Mouse (Mus musculus) hindbrain, postnatal 0 days (tissue): ENCODE data around the gene Mbd6. TPM values are rescaled to one million over a fixed set of nuclear protein-coding genes. Genes with fewer than 3 reads are reported as not detected.
"Not testable (repeated sequence)": the region's sequence is repeated elsewhere in the genome, so short reads cannot be mapped to it uniquely, and the experiment has no call there.

Source experiments
- ATAC-seq: fragments of 200-750 bp; cut with Nextera tagmentation; 2 replicates; pipeline ENCODE4 v1.8.0; 2017; ENCODE audit warnings: mild to moderate bottlenecking, moderate TSS enrichment, moderate library complexity
- DNase-seq: peaks from one replicate; pipeline ENCODE4 v3.0.0-alpha.2; 2015; ENCODE audit warnings: low spot score
- H3K27ac ChIP-seq: fragments of 300-500 bp; sonication (generic); 2 replicates; pipeline ENCODE4 v1.5.1; 2014; ENCODE audit warnings: mild to moderate bottlenecking
- H3K27me3 ChIP-seq: fragments of 300-500 bp; sonication (generic); 2 replicates; pipeline ENCODE4 v1.6.1; 2014; ENCODE audit warnings: low read length, mixed read lengths; ENCODE audit not compliant: insufficient read depth
- H3K36me3 ChIP-seq: fragments of 300-500 bp; sonication (generic); 2 replicates; pipeline ENCODE4 v1.6.1; 2014; ENCODE audit warnings: low read length, mixed read lengths; ENCODE audit not compliant: insufficient read depth
- H3K4me1 ChIP-seq: fragments of 300-500 bp; sonication (generic); 2 replicates; pipeline ENCODE4 v1.6.1; 2014; ENCODE audit warnings: antibody characterized with exemption, low read length, mixed read lengths; ENCODE audit not compliant: insufficient read depth
- H3K4me2 ChIP-seq: fragments of 300-500 bp; sonication (generic); 2 replicates; pipeline ENCODE4 v1.6.1; 2014; ENCODE audit warnings: low read depth, mild to moderate bottlenecking, low read length, moderate library complexity, mixed read lengths
- H3K4me3 ChIP-seq: fragments of 300-500 bp; sonication (generic); 2 replicates; pipeline ENCODE4 v1.5.1; 2014; ENCODE audit warnings: low read length
- H3K9ac ChIP-seq: fragments of 300-500 bp; sonication (generic); replicated peaks from 2 replicates; pipeline ENCODE4 v1.6.1; 2014; ENCODE audit warnings: mild to moderate bottlenecking, low read length, moderate library complexity, mixed read lengths
- H3K9me3 ChIP-seq: fragments of 300-500 bp; sonication (generic); 2 replicates; pipeline ENCODE4 v1.6.1; 2016; ENCODE audit warnings: low read length, mixed read lengths
- CTCF ChIP-seq: IDR thresholded peaks from 2 replicates; pipeline ENCODE4 v1.5.1; 2016; ENCODE audit warnings: antibody characterized with exemption, control low read depth, low read depth
- WGBS: fragments of 180-500 bp; shearing (Covaris S2); extraction: QIAGEN DNeasy Blood & Tissue Kit; methylation state at CpG from one replicate; pipeline ENCODE4 v1.1.7; 2014; 5-methylcytosine and 5-hydroxymethylcytosine counted together
- polyA plus RNA-seq: library from polyadenylated mRNA; unstranded; fragments of >200 nt; fragmentation: Nextera tagmentation; extraction: Ambion mirVana; gene quantifications from 2 replicates; pipeline ENCODE4 v1.2.1, GENCODE M21; 2015
- total RNA-seq: library from RNA; depleted of rRNA; stranded (reverse); fragments of >200 nt; gene quantifications from 2 replicates; pipeline ENCODE4 v1.2.3, GENCODE M21; 2014

Gene Mbd6
- total and polyA plus RNA-seq, 2 experiments from 2014 or later = 8.1 to 11.5 TPM

DNA sequence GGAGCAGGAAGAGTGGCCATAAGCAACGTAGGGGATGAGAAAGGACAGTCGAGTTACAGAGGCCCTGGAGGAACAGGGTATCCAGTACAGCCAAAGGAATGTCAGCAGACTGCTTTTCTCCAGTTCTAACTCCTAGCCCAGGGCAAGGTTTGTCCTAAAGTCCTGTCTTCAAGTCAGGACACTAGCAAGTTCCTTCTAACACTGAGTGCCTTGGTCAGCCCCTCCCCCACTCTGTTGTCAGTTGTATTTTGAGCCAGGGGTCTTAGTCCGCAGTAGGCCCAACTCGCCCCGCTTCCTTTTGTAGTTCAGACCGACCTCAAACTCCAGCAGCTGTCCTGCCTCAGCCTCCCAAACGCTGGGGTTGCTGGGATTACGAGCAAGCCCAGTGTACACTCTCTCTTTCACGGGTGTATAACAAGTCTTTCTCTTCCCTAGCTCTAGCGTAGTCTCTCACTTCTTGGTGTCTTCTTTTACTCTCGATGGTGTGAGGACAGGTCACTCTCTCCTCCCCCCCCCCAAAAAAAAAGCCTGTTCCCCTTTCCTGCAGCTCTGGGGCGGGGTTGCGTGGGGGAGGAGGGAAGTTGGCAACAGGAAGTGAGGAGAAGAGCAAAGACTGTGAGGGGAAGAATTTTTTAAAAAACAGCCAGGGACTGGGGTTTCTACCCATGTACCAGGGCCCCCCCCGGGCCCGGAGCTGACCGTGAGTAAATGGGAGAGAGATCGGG, 34.5 kb upstream of the Mbd6 start:
- Histone ChIP-seq H3K9ac (no peak overlapping the region), H3K9me3 (no peaks in the 10 kb centered on the region), H3K4me3 (no peak overlapping the region), H3K27ac (no peak overlapping the region), H3K4me1 (no peaks in the 10 kb centered on the region), H3K4me2 (no peak overlapping the region), H3K36me3 (no peaks in the 10 kb centered on the region), H3K27me3 (peaks cover 41% of the 10 kb centered on the region)
- TF ChIP-seq CTCF = no peak
- DNase-seq = no peak
- ATAC-seq = no peak
- 72% methylated on average over 17 of the region's 17 CpGs for WGBS

- Histone ChIP-seq H3K9me3 (no peaks in the 10 kb centered on the region), H3K27ac (no peak overlapping the region), H3K27me3 (peaks cover 37% of the 10 kb centered on the region), H3K9ac (no peak overlapping the region), H3K36me3 (no peaks in the 10 kb centered on the region), H3K4me2 (no peak overlapping the region), H3K4me3 (no peak overlapping the region), H3K4me1 (no peaks in the 10 kb centered on the region)
- no peak for TF ChIP-seq CTCF
- ATAC-seq (no peak), DNase-seq (no peak)
- 92% methylated on average over 4 of the region's 4 CpGs for WGBS
These were observed 33.9 kb upstream of the Mbd6 start for GRCm38 (mm10) chr10:127322669-127323068.

DNA sequence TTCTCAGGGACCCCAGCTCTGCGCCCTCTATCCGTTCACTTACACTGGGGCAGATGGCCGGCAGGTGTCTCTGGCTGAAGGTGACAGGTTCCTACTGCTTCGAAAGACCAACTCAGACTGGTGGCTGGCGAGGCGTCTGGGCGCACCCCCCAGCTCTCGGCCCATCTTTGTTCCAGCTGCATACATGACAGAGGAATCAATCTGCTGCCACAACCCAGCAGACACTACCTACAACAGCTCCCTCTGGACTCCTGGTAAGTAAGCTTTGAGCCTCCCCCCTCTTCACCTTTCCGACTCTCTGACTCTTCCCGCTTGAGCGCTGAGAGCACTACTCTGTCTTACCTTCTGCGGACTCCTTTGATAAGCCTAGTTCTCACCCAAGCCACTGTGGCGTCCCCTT, 33.4 kb upstream of the Mbd6 start:
- Histone ChIP-seq H3K9ac (no peak overlapping the region), H3K27me3 (peaks cover 32% of the 10 kb centered on the region), H3K4me3 (no peak overlapping the region), H3K4me1 (no peaks in the 10 kb centered on the region), H3K9me3 (no peaks in the 10 kb centered on the region), H3K4me2 (no peak overlapping the region), H3K36me3 (no peaks in the 10 kb centered on the region), H3K27ac (no peak overlapping the region)
- ATAC-seq (no peak), DNase-seq (no peak)
- TF ChIP-seq CTCF = no peak
- WGBS = 72% methylated on average over 13 of the region's 13 CpGs

DNA sequence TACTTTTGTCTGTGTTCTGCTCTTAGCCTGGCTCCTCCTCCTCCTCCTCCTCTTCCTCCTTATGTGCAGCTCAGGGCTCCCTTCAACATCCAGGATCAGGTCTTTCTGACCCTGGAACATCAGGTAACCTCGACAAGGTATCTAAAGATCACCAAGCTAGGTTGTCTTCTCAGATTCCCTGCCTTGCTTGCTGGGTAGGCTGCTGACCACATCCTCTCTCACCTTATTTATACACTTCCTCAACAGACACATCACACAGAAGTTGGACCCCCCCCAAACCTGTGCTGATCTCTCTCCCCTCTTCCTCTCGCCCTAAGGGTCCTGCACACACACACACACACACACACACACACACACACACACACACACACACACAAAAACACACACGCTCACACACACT, 32.8 kb upstream of the Mbd6 start, which contains the start of gene Arhgap9:
Gene Arhgap9, plus strand, starts transcription at position 344 of the 400 bp plus-strand sequence.
- 67% methylated on average over 3 of the region's 3 CpGs for WGBS
- no peaks in the 10 kb centered on the region for H3K4me1 ChIP-seq
- H3K27me3 ChIP-seq = peaks cover 27% of the 10 kb centered on the region

GRCm38 (mm10) chr10:127319969-127320368, 31.2 kb upstream of the Mbd6 start:
- Histone ChIP-seq H3K4me1 (no peaks in the 10 kb centered on the region), H3K9ac (no peak overlapping the region), H3K4me3 (no peak overlapping the region), H3K9me3 (no peaks in the 10 kb centered on the region), H3K36me3 (no peaks in the 10 kb centered on the region), H3K27ac (no peak overlapping the region), H3K4me2 (no peak overlapping the region), H3K27me3 (peaks cover 11% of the 10 kb centered on the region; the same call in 1 of the 2 replicates)
- DNase-seq = no peak
- no peak for TF ChIP-seq CTCF
- ATAC-seq = no peak
- 76% methylated on average over 7 of the region's 7 CpGs for WGBS

More for the DNA sequence above, 32.8 kb upstream of the Mbd6 start, which contains the start of gene Arhgap9:
- Histone ChIP-seq H3K4me2 (no peak within 1 kb of the TSS), H3K9me3 (no peaks in the 10 kb centered on the region), H3K36me3 (no peaks in the 10 kb centered on the region), H3K4me3 (no peak within 1 kb of the TSS), H3K27ac (no peak within 1 kb of the TSS), H3K9ac (no peak within 1 kb of the TSS)
- no peak for TF ChIP-seq CTCF
- ATAC-seq = no peak
- DNase-seq = no peak

GRCm38 (mm10) chr10:127318009-127318408, 29.2 kb upstream of the Mbd6 start:
- WGBS = 41% methylated on average over 4 of the region's 4 CpGs
- H3K9ac ChIP-seq = no peak overlapping the region
- H3K4me2 ChIP-seq = no peak overlapping the region
- no peaks in the 10 kb centered on the region for H3K27me3 ChIP-seq
- DNase-seq = no peak
- H3K4me3 ChIP-seq = no peak overlapping the region
- no peak overlapping the region for H3K27ac ChIP-seq
- no peaks in the 10 kb centered on the region for H3K9me3 ChIP-seq
- ATAC-seq = no peak
- TF ChIP-seq CTCF = no peak
- no peaks in the 10 kb centered on the region for H3K36me3 ChIP-seq
- H3K4me1 ChIP-seq = no peaks in the 10 kb centered on the region

DNA sequence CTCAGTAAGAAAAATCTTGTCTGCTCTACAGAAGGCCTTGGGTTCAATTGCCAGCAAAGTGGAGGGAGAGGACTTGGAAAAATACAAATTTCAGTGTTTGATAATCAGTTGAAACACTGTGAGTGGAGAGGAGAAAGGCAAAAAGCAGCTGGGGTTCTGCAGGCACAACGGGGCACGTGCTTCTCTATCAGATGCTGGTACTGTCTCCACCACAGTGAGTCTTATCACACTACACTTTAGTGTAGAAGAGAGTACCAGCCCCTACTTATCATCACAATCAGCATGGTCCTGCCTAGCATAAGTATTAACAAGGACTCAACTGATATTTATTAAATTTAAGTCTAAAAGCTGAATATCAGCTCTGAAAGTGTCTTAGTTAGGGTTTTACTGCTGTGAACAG, 28.5 kb upstream of the Mbd6 start:
- no peak overlapping the region for H3K4me2 ChIP-seq
- ATAC-seq (no peak), DNase-seq (no peak)
- no peak overlapping the region for H3K9ac ChIP-seq
- no peaks in the 10 kb centered on the region for H3K36me3 ChIP-seq
- no peaks in the 10 kb centered on the region for H3K27me3 ChIP-seq
- no peak overlapping the region for H3K27ac ChIP-seq
- no peak overlapping the region for H3K4me3 ChIP-seq
- H3K9me3 ChIP-seq = no peaks in the 10 kb centered on the region
- WGBS = 63% methylated on average over 2 of the region's 2 CpGs
- TF ChIP-seq CTCF = no peak
- H3K4me1 ChIP-seq = no peaks in the 10 kb centered on the region

DNA sequence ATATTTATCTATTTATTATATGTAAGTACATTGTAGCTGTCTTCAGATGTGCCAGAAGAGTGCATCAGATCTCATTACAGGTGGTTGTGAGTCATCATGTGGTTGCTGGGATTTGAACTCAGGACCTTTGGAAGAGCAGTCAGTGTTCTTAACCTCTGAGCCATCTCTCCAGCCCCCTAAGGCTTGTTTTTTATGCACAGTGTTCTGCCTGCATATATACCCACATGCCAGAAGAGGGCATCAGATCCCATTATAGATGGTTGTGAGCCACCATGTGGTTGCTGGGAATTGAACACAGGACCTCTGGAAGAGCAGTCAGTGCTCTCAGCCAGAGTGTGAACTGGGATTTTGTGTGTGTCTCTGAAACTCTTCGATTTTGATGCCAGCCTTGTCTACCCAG, 26.1 kb upstream of the Mbd6 start:
- not testable (repeated sequence) for H3K4me1 ChIP-seq, ATAC-seq, H3K27ac ChIP-seq, H3K4me2 ChIP-seq, H3K9ac ChIP-seq, DNase-seq, H3K4me3 ChIP-seq, H3K36me3 ChIP-seq, H3K9me3 ChIP-seq, H3K27me3 ChIP-seq
- 73% methylated on average over 1 of the region's 1 CpGs for WGBS

- WGBS = 94% methylated on average over 5 of the region's 5 CpGs
- not testable (repeated sequence) for H3K27ac ChIP-seq, DNase-seq, H3K9ac ChIP-seq, H3K36me3 ChIP-seq, H3K4me3 ChIP-seq, H3K4me2 ChIP-seq, ATAC-seq, H3K9me3 ChIP-seq, H3K27me3 ChIP-seq, H3K4me1 ChIP-seq
These were observed 24.7 kb upstream of the Mbd6 start for GRCm38 (mm10) chr10:127313516-127313915.
